ENCODE assay signal across 9 mouse cellular contexts in genomic region chr14:50061179-50061578, GRCm38 (mm10). TPM values are rescaled to one million over a fixed set of nuclear protein-coding genes. Genes with fewer than 3 reads are reported as not detected.
DNase-seq lines count a peak whose midpoint lies in the region; ATAC-seq and TF ChIP-seq lines count a peak whose summit lies in the region.
"Had no signal": no experiment of that assay in that cellular context is flagged by ENCODE, and none has a peak within 500 bp of the region (broad histone marks: within the 10 kb centered on the region; RNA-seq: fewer than 3 reads in every experiment).

No protein-coding gene starts in this region.

- H3K4me1 ChIP-seq in E14TG2a.4 (replicated peaks; ENCODE audit: low read depth, low read length): no peaks in the 10 kb centered on the region
- no peaks in the 10 kb centered on the region for H3K4me1 ChIP-seq in forebrain, embryonic 11.5 days (replicated peaks; ENCODE audit: control insufficient read depth, insufficient read depth, low read length)
- no peaks in the 10 kb centered on the region for H3K4me1 ChIP-seq in liver, embryonic 11.5 days (replicated peaks; ENCODE audit: control insufficient read depth, insufficient read depth, low read length)
- H3K4me1 ChIP-seq in stomach, embryonic 15.5 days: no peaks in the 10 kb centered on the region

- H3K27ac ChIP-seq in forebrain, embryonic 11.5 days (ENCODE audit: low read depth, low read length): no peak overlapping the region
- no peak overlapping the region for H3K27ac ChIP-seq in liver, embryonic 11.5 days (ENCODE audit: low read depth, low read length)
- no peak overlapping the region for H3K27ac ChIP-seq in stomach, embryonic 15.5 days

- TF ChIP-seq CTCF in E14TG2a.4 (conservative IDR thresholded peaks at IDR 0.05; ENCODE audit: low read length): no peak

- 16% methylated on average over 11 of the region's 11 CpGs for WGBS in forebrain, embryonic 11.5 days
- 22% methylated on average over 11 of the region's 11 CpGs for WGBS in liver, embryonic 11.5 days
- WGBS in stomach, embryonic 15.5 days: 14% methylated on average over 11 of the region's 11 CpGs

- peak overlapping the region; percentile 82 for H3K4me3 ChIP-seq in E14TG2a.4 (replicated peaks; ENCODE audit: low read length)
- H3K4me3 ChIP-seq in forebrain, embryonic 11.5 days (ENCODE audit: low read depth, low read length): peak overlapping the region; percentile 64
- peak overlapping the region; percentile 69 for H3K4me3 ChIP-seq in liver, embryonic 11.5 days (ENCODE audit: low read depth, low read length)
- peak overlapping the region; percentile 73 for H3K4me3 ChIP-seq in stomach, embryonic 15.5 days (replicated peaks)

- H3K4me2 ChIP-seq in forebrain, embryonic 11.5 days (ENCODE audit: low read depth, low read length, severe bottlenecking): peak overlapping the region; percentile 67
- peak overlapping the region; percentile 87 for H3K4me2 ChIP-seq in liver, embryonic 11.5 days
- H3K4me2 ChIP-seq in stomach, embryonic 15.5 days: peak overlapping the region; percentile 72

- peaks cover 5% of the 10 kb centered on the region; the same call in 1 of the 2 replicates for H3K9me3 ChIP-seq in E14TG2a.4 (ENCODE audit: low read length)
- no peaks in the 10 kb centered on the region for H3K9me3 ChIP-seq in forebrain, embryonic 11.5 days (ENCODE audit: control insufficient read depth, low read length)
- no peaks in the 10 kb centered on the region for H3K9me3 ChIP-seq in liver, embryonic 11.5 days (ENCODE audit: control insufficient read depth, low read length)
- no peaks in the 10 kb centered on the region for H3K9me3 ChIP-seq in stomach, embryonic 15.5 days

- no peaks in the 10 kb centered on the region for H3K36me3 ChIP-seq in E14TG2a.4 (ENCODE audit: insufficient read depth, low read length)
- H3K36me3 ChIP-seq in forebrain, embryonic 11.5 days (ENCODE audit: control insufficient read depth, insufficient read depth, low read length): no peaks in the 10 kb centered on the region
- H3K36me3 ChIP-seq in liver, embryonic 11.5 days (ENCODE audit: control insufficient read depth, insufficient read depth, low read length): no peaks in the 10 kb centered on the region
- no peaks in the 10 kb centered on the region for H3K36me3 ChIP-seq in stomach, embryonic 15.5 days

- no peak for ATAC-seq in cerebellum, adult (ENCODE audit: insufficient number of reproducible peaks, low FRiP score, low TSS enrichment)
- ATAC-seq in forebrain, embryonic 11.5 days (replicated peaks; ENCODE audit: low FRiP score): no peak
- ATAC-seq in liver, embryonic 11.5 days (replicated peaks; ENCODE audit: low FRiP score): no peak
- no peak for ATAC-seq in stomach, embryonic 15.5 days (ENCODE audit: insufficient read depth, low FRiP score, low read depth)

- H3K27me3 ChIP-seq in E14TG2a.4 (ENCODE audit: insufficient read depth, low read length): no peaks in the 10 kb centered on the region
- no peaks in the 10 kb centered on the region; the same call in 1 of the 2 replicates for H3K27me3 ChIP-seq in forebrain, embryonic 11.5 days (ENCODE audit: control insufficient read depth, insufficient read depth, low read length)
- no peaks in the 10 kb centered on the region for H3K27me3 ChIP-seq in liver, embryonic 11.5 days (replicated peaks; ENCODE audit: control insufficient read depth, insufficient read depth, low read length)
- H3K27me3 ChIP-seq in stomach, embryonic 15.5 days (replicated peaks): no peaks in the 10 kb centered on the region

- peak overlapping the region; percentile 75 for H3K9ac ChIP-seq in forebrain, embryonic 11.5 days (ENCODE audit: low read length)
- H3K9ac ChIP-seq in liver, embryonic 11.5 days (ENCODE audit: low read depth, low read length): peak overlapping the region; percentile 74
- peak overlapping the region; percentile 47; the same call in 1 of the 2 replicates for H3K9ac ChIP-seq in stomach, embryonic 15.5 days

- DNase-seq in cerebellum, postnatal 14 days: peak; percentile 2 to 4
- DNase-seq in forebrain, embryonic 11.5 days (ENCODE audit: low spot score): peak; percentile 65
- peak; percentile 40 for DNase-seq in liver, embryonic 11.5 days (ENCODE audit: low spot score)
- DNase-seq in cerebellum, adult 9-10 months: no peak
- no peak for DNase-seq in urinary bladder, postnatal 25 days (ENCODE audit: low spot score)

RNA-seq across cellular contexts. Expression of gene Olfr725, which starts 21.0 kb away (rescaled TPM):
- polyA plus RNA-seq in forebrain, embryonic 11.5 days (2014; fragmentation: Nextera tagmentation; extraction: Ambion mirVana): not detected in 2 replicates
- polyA plus RNA-seq in liver, embryonic 11.5 days (2014; fragmentation: Nextera tagmentation; extraction: Ambion mirVana): not detected in 2 replicates
- not detected in 2 replicates for polyA plus RNA-seq in stomach, embryonic 15.5 days (2015; fragmentation: Nextera tagmentation; extraction: Ambion mirVana)
- polyA plus RNA-seq: frontal cortex, adult 2 months had no signal

RNA-seq across cellular contexts. Expression of gene Olfr726, which starts 29.6 kb away (rescaled TPM):
- polyA plus RNA-seq in forebrain, embryonic 11.5 days (2014; fragmentation: Nextera tagmentation; extraction: Ambion mirVana): not detected in 2 replicates
- polyA plus RNA-seq in liver, embryonic 11.5 days (2014; fragmentation: Nextera tagmentation; extraction: Ambion mirVana): not detected in 2 replicates
- not detected in 2 replicates for polyA plus RNA-seq in stomach, embryonic 15.5 days (2015; fragmentation: Nextera tagmentation; extraction: Ambion mirVana)

Comparison
In these comparisons a context has a peak if more than half of its experiments do, and no peak if none do; other contexts are left out.
1. DNase-seq: peak in cerebellum, postnatal 14 days (2 of 2), forebrain, embryonic 11.5 days (single experiment) and liver, embryonic 11.5 days (single experiment); none in cerebellum, adult 9-10 months (single experiment) and urinary bladder, postnatal 25 days (single experiment).
2. Peak in every context shown above with its lines, with median percentiles within 50 percentile points of each other: H3K4me3 ChIP-seq, H3K4me2 ChIP-seq and H3K9ac ChIP-seq.